7 mouse cellular contexts compared by ENCODE assay signal in genomic region chr7:128610490-128610889, GRCm38 (mm10). TPM values are rescaled to one million over a fixed set of nuclear protein-coding genes. Genes with fewer than 3 reads are reported as not detected.
DNase-seq lines count a peak whose midpoint lies in the region; ATAC-seq and TF ChIP-seq lines count a peak whose summit lies in the region.

No protein-coding gene starts in this region.

- H3K27me3 ChIP-seq in forebrain, embryonic 11.5 days (ENCODE audit: control insufficient read depth, insufficient read depth, low read length) = no peaks in the 10 kb centered on the region
- H3K27me3 ChIP-seq in limb, embryonic 13.5 days = no peaks in the 10 kb centered on the region

- H3K4me3 ChIP-seq in lung, adult 2 months (replicated peaks; ENCODE audit: extremely low read depth, low read depth, low read length) = peak overlapping the region; percentile 69
- H3K4me3 ChIP-seq in forebrain, embryonic 11.5 days (ENCODE audit: low read depth, low read length) = peak overlapping the region; percentile 78
- H3K4me3 ChIP-seq in limb, embryonic 13.5 days = peak overlapping the region; percentile 78
- peak overlapping the region; percentile 31 for H3K4me3 ChIP-seq in olfactory bulb, adult 2 months (ENCODE audit: insufficient read depth, low read depth, low read length)

- peak overlapping the region; percentile 38; the same call in 1 of the 2 replicates for H3K4me2 ChIP-seq in forebrain, embryonic 11.5 days (ENCODE audit: low read depth, low read length, severe bottlenecking)
- peak overlapping the region; percentile 80 for H3K4me2 ChIP-seq in limb, embryonic 13.5 days (replicated peaks)

- peaks cover 6% of the 10 kb centered on the region; the same call in 1 of the 2 replicates for H3K4me1 ChIP-seq in lung, adult 2 months (ENCODE audit: control insufficient read depth, insufficient read depth, low read length)
- H3K4me1 ChIP-seq in forebrain, embryonic 11.5 days (replicated peaks; ENCODE audit: control insufficient read depth, insufficient read depth, low read length) = peaks cover 2% of the 10 kb centered on the region; the same call in 1 of the 2 replicates
- peaks cover 14% of the 10 kb centered on the region for H3K4me1 ChIP-seq in limb, embryonic 13.5 days
- H3K4me1 ChIP-seq in olfactory bulb, adult 2 months (ENCODE audit: control insufficient read depth, insufficient read depth, low read length) = peaks cover 6% of the 10 kb centered on the region

- H3K9ac ChIP-seq in forebrain, embryonic 11.5 days (ENCODE audit: low read length) = no peak overlapping the region
- H3K9ac ChIP-seq in limb, embryonic 13.5 days = no peak overlapping the region

- no peak for TF ChIP-seq CTCF in lung, adult 2 months (IDR thresholded peaks at IDR 0.05; ENCODE audit: insufficient read depth, low read length)
- TF ChIP-seq CTCF in olfactory bulb, adult 2 months (IDR thresholded peaks at IDR 0.05; ENCODE audit: insufficient read depth, low read depth, low read length) = no peak

- 73% methylated on average over 6 of the region's 6 CpGs for WGBS in lung, adult 2 months
- WGBS in forebrain, embryonic 11.5 days = 85% methylated on average over 6 of the region's 6 CpGs
- WGBS in limb, embryonic 13.5 days = 86% methylated on average over 6 of the region's 6 CpGs
- 84% methylated on average over 6 of the region's 6 CpGs for WGBS in olfactory bulb, adult 2 months

- DNase-seq in lung, adult 2 months = no peak
- no peak for DNase-seq in lung, postnatal 4 days
- no peak for DNase-seq in forebrain, embryonic 11.5 days (ENCODE audit: low spot score)
- DNase-seq in spleen, postnatal 4 days (ENCODE audit: low spot score in 2 of 2) = no peak
- no peak for DNase-seq in testis, postnatal 10 days (ENCODE audit: low spot score)

- H3K9me3 ChIP-seq in forebrain, embryonic 11.5 days (ENCODE audit: control insufficient read depth, low read length) = no peaks in the 10 kb centered on the region
- no peaks in the 10 kb centered on the region for H3K9me3 ChIP-seq in limb, embryonic 13.5 days

- TF ChIP-seq POLR2A in lung, adult 2 months (IDR thresholded peaks at IDR 0.05; ENCODE audit: borderline replicate concordance, extremely low read depth, low read depth, low read length) = no peak
- TF ChIP-seq POLR2A in olfactory bulb, adult 2 months (IDR thresholded peaks at IDR 0.05; ENCODE audit: insufficient read depth, low read depth, low read length) = no peak

- H3K27ac ChIP-seq in forebrain, embryonic 11.5 days (ENCODE audit: low read depth, low read length) = no peak overlapping the region; the same call in 1 of the 2 replicates
- 0 out of 2 replicates have a peak overlapping the region, but pooled peaks have one; percentile 24 for H3K27ac ChIP-seq in limb, embryonic 13.5 days
- H3K27ac ChIP-seq in olfactory bulb, adult 2 months (ENCODE audit: insufficient read depth, low read depth, low read length) = peak overlapping the region; percentile 85

- ATAC-seq in forebrain, embryonic 11.5 days (replicated peaks; ENCODE audit: low FRiP score) = no peak; the same call in 1 of the 2 replicates
- ATAC-seq in limb, embryonic 13.5 days (ENCODE audit: low FRiP score, low read depth) = no peak

- no peaks in the 10 kb centered on the region for H3K36me3 ChIP-seq in forebrain, embryonic 11.5 days (ENCODE audit: control insufficient read depth, insufficient read depth, low read length)
- no peaks in the 10 kb centered on the region for H3K36me3 ChIP-seq in limb, embryonic 13.5 days

RNA-seq across cellular contexts. Expression of gene Inpp5f, which starts 0.6 kb away (rescaled TPM):
- polyA plus RNA-seq in lung, adult 2 months (2012; rRNA removed) = 5.4 and 6.7 TPM in 2 replicates
- 97.4 and 98.4 TPM in 2 replicates for polyA plus RNA-seq in forebrain, embryonic 11.5 days (2014; fragmentation: Nextera tagmentation; extraction: Ambion mirVana)
- polyA plus RNA-seq in limb, embryonic 13.5 days (2015; fragmentation: Nextera tagmentation; extraction: Ambion mirVana) = 19.9 and 20.9 TPM in 2 replicates
- polyA plus RNA-seq in olfactory bulb, adult 2 months (2012; ENCODE audit: insufficient read depth, insufficient read length, low replicate concordance, missing spikeins) = not detected in 2 replicates
